Mouse (Mus musculus) central nervous system, embryonic 14 days (tissue): ENCODE results near the gene Babam1. TPM values are rescaled to one million over a fixed set of nuclear protein-coding genes. Genes with fewer than 3 reads are reported as not detected.

ENCODE experiments used
- polyA plus RNA-seq: library from polyadenylated mRNA; depleted of rRNA; stranded (reverse); fragments of >200 nt; gene quantifications from 2 replicates; pipeline ENCODE4 v1.2.3, GENCODE M21; 2012; rRNA removed

Gene Babam1
- 130 and 141 TPM in 2 replicates for polyA plus RNA-seq

DNA sequence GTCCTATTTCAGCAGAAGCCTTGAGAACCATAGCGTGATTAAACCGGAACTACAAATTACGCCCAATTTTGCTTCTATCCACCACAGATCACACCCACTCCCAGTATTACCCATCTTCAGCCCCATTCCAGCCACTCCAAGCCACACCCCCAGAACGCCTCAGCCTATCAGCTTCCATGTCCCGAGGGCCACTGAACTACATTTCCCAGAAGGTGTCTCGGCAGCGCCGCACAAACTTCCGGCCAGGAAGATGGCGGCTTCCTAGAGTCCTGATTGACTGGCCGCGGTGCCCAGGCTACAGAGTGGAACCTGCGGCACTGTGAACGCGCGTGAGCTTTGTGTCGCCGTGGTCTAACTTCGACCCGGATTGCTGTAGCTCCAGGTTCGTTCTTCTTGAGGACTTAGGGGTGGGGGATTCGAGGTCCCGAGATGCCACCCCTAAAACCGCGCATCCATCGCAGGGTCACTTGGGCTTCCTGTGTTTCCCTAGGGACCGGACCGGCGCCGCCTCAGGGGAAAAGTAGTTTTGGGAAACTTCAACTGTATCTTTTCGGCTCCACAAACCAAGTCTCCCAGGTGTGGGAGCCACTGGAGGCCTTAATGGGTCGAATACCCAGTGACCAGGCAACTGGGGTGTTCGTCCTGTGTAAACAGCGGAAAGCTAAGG, at the start of gene Babam1:
Gene Babam1 (plus strand): TSS at position 223 of the 667 bp plus-strand sequence.

DNA sequence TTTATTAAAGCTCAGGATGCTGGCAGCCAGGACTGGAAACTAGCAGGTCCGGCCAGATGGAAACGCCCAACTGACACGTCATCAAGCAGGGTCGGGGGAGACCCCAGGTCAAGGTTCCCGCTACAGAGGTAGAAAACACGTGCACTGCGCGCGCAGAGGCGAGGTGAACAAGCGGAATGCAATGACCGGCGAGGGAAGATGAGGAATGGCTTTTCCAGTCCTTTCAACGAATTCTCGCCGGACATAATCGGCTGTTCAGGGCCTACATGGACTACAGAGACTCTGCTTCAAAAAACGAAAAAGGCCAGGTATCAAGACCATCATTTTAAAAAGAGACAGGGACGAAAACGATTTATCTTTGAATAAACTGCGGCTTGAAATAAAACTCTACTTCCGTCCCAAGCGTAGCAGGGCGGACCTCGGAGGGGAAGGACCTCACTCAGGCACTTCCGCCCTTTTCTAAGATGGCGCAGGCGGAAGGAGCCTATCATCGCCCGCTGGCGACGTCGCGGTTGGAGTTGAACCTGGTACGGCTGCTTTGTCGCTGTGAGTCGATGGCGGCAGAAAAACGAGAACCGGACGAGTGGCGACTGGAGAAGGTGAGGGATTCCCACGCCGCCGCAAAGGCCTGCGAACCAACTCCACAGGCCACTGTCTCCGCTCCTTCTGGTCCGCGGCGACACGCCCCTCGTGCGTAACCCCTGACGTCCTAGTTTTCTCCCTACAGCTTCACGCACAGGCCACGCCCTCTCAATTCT, 29.7 kb upstream of the Babam1 start, which contains the start of gene Use1:
Gene Use1 (plus strand): TSS at position 78 of the 758 bp plus-strand sequence.

DNA sequence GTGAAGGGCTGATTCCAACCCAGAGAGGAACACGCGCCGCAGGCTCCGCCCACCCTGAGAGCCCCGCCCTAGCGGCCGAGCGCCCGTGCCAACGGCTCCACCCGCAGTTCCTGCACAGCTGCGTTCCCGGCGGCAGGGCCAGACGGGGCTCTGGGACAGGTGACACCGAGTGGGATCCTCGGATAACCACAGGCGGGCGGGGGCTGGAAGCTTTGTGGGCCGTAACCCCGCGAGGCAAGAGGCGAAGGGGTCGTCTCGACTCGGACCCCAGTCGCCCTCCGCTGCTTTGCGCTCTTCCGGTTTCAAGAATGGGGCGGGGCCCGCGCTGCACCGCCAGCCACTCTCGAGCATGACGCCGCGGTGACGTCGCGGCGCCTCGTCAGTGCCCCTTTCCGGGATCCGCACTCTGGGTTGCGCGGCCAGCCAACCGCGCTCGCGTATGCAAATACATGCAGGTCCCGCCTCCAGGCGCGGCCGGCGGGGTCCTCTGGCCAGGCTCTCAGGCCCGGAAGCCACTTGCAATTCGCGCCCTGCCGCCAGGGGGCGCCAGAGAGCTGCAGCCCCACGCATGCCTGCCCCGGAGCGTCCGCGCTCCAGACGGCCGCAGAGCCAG, 25.3 kb upstream of the Babam1 start, which contains the start of gene Ocel1:
Gene Ocel1 (plus strand): TSS at position 63 of the 613 bp plus-strand sequence.

DNA sequence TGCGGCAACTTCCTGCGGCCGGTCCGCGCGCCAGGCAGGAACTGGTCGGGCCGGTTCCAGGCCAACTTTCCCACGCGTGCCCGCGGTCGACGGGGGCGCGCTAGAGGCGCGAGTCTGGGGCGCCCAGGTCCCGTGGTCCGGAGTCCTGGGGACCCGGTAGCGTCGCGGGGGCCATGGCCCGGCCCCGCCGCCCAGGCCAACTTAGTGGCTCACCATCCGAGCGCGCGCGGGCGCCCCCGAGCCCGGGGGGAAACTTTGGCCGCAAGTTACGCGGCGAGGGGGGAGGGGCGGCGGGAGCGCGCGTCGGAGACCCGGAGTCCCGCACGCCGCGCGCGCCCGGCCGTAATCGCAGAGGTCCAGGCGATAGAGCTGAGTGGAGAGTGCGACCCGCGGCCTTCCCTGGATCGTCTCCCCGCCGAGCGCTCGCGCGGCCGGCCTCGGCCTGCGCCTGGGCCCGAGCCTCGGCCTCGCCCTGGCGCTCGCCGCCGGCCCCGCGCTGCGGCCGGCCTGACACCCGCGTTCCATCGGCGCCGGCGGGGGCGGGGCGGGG, 15.2 kb upstream of the Babam1 start, which contains the start of gene Nr2f6:
Gene Nr2f6 (minus strand): TSS at position 540 of the 550 bp plus-strand sequence.

DNA sequence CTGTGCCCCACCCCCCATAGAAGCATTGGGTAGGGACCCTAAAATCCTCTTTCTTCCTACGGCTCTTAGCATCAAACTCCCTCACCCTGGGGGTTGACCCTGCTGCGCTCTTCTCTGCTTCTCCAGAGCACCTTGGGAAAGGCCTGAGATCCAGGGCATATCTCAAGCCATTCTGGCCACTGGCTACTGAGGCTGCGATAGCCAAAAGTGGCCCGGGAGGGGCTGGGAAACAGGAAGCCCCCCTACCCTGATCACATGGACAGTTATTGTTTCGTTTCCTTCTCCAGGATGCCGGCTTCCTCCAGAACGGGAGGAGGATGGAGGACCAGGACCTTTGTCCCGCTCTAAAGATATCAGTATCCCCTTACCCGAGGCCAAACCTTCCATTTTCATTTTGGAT, 1.0 kb upstream of the Babam1 start, which contains the start of gene Ushbp1:
Gene Ushbp1 (minus strand): TSS at position 174 of the 400 bp plus-strand sequence.

DNA sequence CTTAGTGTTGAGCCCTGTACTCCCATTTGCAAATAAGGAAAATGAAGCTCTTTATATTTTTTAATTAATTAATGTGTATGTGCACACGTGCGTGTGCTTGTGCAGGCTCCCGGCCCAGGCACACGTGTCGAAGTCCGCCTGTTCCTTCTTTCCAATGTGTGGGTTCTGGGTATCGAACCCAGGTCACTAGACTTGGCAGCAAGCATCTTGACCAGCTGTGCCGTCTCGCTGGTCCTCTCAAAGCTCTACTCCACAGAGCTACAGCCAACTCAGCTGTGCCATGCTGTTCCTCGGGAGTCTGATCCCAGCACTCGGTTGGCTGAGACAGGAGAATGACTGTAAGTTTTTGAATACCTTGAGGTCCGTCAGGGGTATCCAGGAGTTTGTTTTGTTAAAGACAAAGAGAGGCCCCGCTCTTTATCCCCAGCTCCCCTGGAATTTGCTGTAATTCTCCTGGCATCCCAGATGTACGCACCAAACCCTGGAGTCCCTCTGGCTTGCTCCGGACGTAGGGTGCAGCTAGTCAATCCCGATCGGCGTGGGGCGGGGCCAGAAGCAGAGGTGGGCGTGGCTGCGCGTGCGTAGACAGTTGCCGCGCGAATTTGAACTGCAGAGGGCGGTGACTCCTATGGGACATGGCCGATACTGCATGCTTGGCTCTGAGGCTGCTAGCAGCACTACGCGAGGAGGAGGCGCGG, 8.9 kb downstream of the Babam1 start, which contains the start of gene Ankle1:
Gene Ankle1 (plus strand): TSS at position 610 of the 698 bp plus-strand sequence.

Other genes with a start within 250 kb of the Babam1 start
- gene Myo9b, start 124.1 kb upstream of the Babam1 start, polyA plus RNA-seq, result 41.4 and 45.9 TPM in 2 replicates
- gene Haus8, start 123.9 kb upstream of the Babam1 start, polyA plus RNA-seq, result 33.0 and 35.3 TPM in 2 replicates
- 175 and 182 TPM in 2 replicates for gene Use1, start 30.0 kb upstream of the Babam1 start, polyA plus RNA-seq
- gene Ocel1, start 25.6 kb upstream of the Babam1 start, polyA plus RNA-seq, result 5.5 and 5.6 TPM in 2 replicates
- gene Nr2f6, start 14.9 kb upstream of the Babam1 start, polyA plus RNA-seq, result 41.8 and 52.9 TPM in 2 replicates
- 9.2 and 11.1 TPM in 2 replicates for gene Ushbp1, start 1.1 kb upstream of the Babam1 start, polyA plus RNA-seq
- gene Ankle1, start 9.1 kb downstream of the Babam1 start, polyA plus RNA-seq, result 24.8 and 26.3 TPM in 2 replicates
- gene Abhd8, start 66.8 kb downstream of the Babam1 start, polyA plus RNA-seq, result 122 and 130 TPM in 2 replicates
- 88.1 and 98.9 TPM in 2 replicates for gene Mrpl34, start 68.1 kb downstream of the Babam1 start, polyA plus RNA-seq
- 167 and 174 TPM in 2 replicates for gene Dda1, start 72.3 kb downstream of the Babam1 start, polyA plus RNA-seq
- gene Ano8, start 89.1 kb downstream of the Babam1 start, polyA plus RNA-seq, result 123 and 140 TPM in 2 replicates
- 27.1 and 27.9 TPM in 2 replicates for gene Gtpbp3, start 91.2 kb downstream of the Babam1 start, polyA plus RNA-seq
- 11.4 and 18.7 TPM in 2 replicates for gene Plvap, start 114.9 kb downstream of the Babam1 start, polyA plus RNA-seq
- 0.59 and 0.60 TPM in 2 replicates for gene Ccdc194, start 128.8 kb downstream of the Babam1 start, polyA plus RNA-seq
- gene Bst2, start 140.6 kb downstream of the Babam1 start, polyA plus RNA-seq, result 36.4 and 46.8 TPM in 2 replicates
- gene Mvb12a, start 146.1 kb downstream of the Babam1 start, polyA plus RNA-seq, result 81.1 and 89.0 TPM in 2 replicates
- gene Tmem221, start 162.0 kb downstream of the Babam1 start, polyA plus RNA-seq, result 0.05 and 0.15 TPM in 2 replicates
- gene Nxnl1, start 169.7 kb downstream of the Babam1 start, polyA plus RNA-seq, result not detected in 2 replicates
- 117 and 122 TPM in 2 replicates for gene Slc27a1, start 172.0 kb downstream of the Babam1 start, polyA plus RNA-seq
- 133 and 140 TPM in 2 replicates for gene Pgls, start 195.3 kb downstream of the Babam1 start, polyA plus RNA-seq
- gene Fam129c, start 200.8 kb downstream of the Babam1 start, polyA plus RNA-seq, result 9.8 and 10.5 TPM in 2 replicates
- gene Colgalt1, start 214.1 kb downstream of the Babam1 start, polyA plus RNA-seq, result 134 and 175 TPM in 2 replicates